In genomic region chr1:149448516-149448915, GRCm38 (mm10) we compare ENCODE assay signal across 20 mouse cellular contexts.
A peak's percentile ranks its signal among the peaks of the same experiment; 100 is the strongest.
DNase-seq lines count a peak whose midpoint lies in the region; TF ChIP-seq lines count a peak whose summit lies in the region.
"Had no signal": no experiment of that assay in that cellular context is flagged by ENCODE, and none has a peak within 500 bp of the region (broad histone marks: within the 10 kb centered on the region; RNA-seq: fewer than 3 reads in every experiment).

No protein-coding gene starts in this region.

- TF ChIP-seq CTCF in layer of hippocampus, adult 2 months (conservative IDR thresholded peaks at IDR 0.05) = no peak

- H3K27ac ChIP-seq in layer of hippocampus, adult 2 months = 0 out of 2 replicates have a peak overlapping the region, but pooled peaks have one; percentile 10
- H3K27ac ChIP-seq: kidney, embryonic 15.5 days; limb, embryonic 13.5 days; liver, embryonic 12.5 days; midbrain, embryonic 12.5 days; stomach, postnatal 0 days had no signal

- H3K4me3 ChIP-seq in layer of hippocampus, adult 2 months = no peak overlapping the region
- H3K4me3 ChIP-seq: kidney, embryonic 15.5 days; limb, embryonic 13.5 days; liver, embryonic 12.5 days; midbrain, embryonic 12.5 days had no signal

- peak; percentile 51 to 59 for DNase-seq in cerebellum, postnatal 14 days
- DNase-seq in cerebellum, adult 9-11 months = no peak
- peak; percentile 10 to 16 for DNase-seq in frontal cortex, postnatal 36 days (ENCODE audit: low spot score in 2 of 2)
- DNase-seq in frontal cortex, postnatal 10 days (ENCODE audit: low spot score in 2 of 2) = no peak
- peak in 1 of 2 experiments; percentile 2 for DNase-seq in layer of hippocampus, adult 2 months (ENCODE audit: low spot score in 2 of 2)
- no peak for DNase-seq in layer of hippocampus, postnatal 25 days (ENCODE audit: extremely low spot score in 1 of 2, low spot score in 1 of 2)
- peak; percentile 11 for DNase-seq in layer of hippocampus, adult 9-11 months
- DNase-seq in retina, postnatal 1 day = no peak
- DNase-seq: adrenal gland, postnatal 10 days; cerebellum, adult 9-10 months; gastrocnemius, postnatal 10 days; kidney, adult 11 months; lung, adult 18-20 months; lung, postnatal 10 days; right cerebral cortex, postnatal 14 days had no signal

Comparison
In these comparisons a context has a peak if more than half of its experiments do, and no peak if none do; other contexts are left out.
1. DNase-seq: peak in cerebellum, postnatal 14 days (2 of 2), frontal cortex, postnatal 36 days (2 of 2) and layer of hippocampus, adult 9-11 months (single experiment); none in cerebellum, adult 9-11 months (single experiment), frontal cortex, postnatal 10 days (0 of 2), layer of hippocampus, postnatal 25 days (0 of 2) and retina, postnatal 1 day (single experiment).